Mouse (Mus musculus) kidney, postnatal 10 days (tissue): Measurements from ENCODE around the gene Kremen1.

Source experiments
- DNase-seq: peaks from one replicate; pipeline ENCODE4 v3.0.0; 2021; ENCODE audit warnings: mixed read lengths

Kremen1 gene

GRCm38 (mm10) chr11:5261508-5262392 lies at the start of gene Kremen1:
Gene Kremen1 (minus strand): TSS chr11:5261558.
- peak; percentile 98 for DNase-seq

GRCm38 (mm10) chr11:5307024-5307905 lies 45.9 kb upstream of the Kremen1 start:
- DNase-seq: no peak

- no peak for DNase-seq
These were observed 44.7 kb upstream of the Kremen1 start for GRCm38 (mm10) chr11:5306017-5306416.

- DNase-seq: no peak
These were observed 43.2 kb upstream of the Kremen1 start for GRCm38 (mm10) chr11:5304526-5304925.

- DNase-seq: no peak
These were observed 36.6 kb upstream of the Kremen1 start for GRCm38 (mm10) chr11:5298007-5298372.

- peak; percentile 84 for DNase-seq
These were observed 36.0 kb upstream of the Kremen1 start for GRCm38 (mm10) chr11:5297148-5298006.

GRCm38 (mm10) chr11:5296576-5297115 lies 35.3 kb upstream of the Kremen1 start:
- no peak for DNase-seq

GRCm38 (mm10) chr11:5294805-5295204 lies 33.4 kb upstream of the Kremen1 start:
- no peak for DNase-seq

GRCm38 (mm10) chr11:5290691-5291090 lies 29.3 kb upstream of the Kremen1 start:
- DNase-seq: peak; percentile 82

GRCm38 (mm10) chr11:5289826-5290580 lies 28.6 kb upstream of the Kremen1 start:
- no peak for DNase-seq

GRCm38 (mm10) chr11:5283987-5284386 lies 22.6 kb upstream of the Kremen1 start:
- no peak for DNase-seq

GRCm38 (mm10) chr11:5280932-5281331 lies 19.6 kb upstream of the Kremen1 start:
- DNase-seq: no peak

GRCm38 (mm10) chr11:5278463-5278862 lies 17.1 kb upstream of the Kremen1 start:
- no peak for DNase-seq

GRCm38 (mm10) chr11:5277307-5277971 lies 16.1 kb upstream of the Kremen1 start:
- DNase-seq: no peak

GRCm38 (mm10) chr11:5275216-5275615 lies 13.9 kb upstream of the Kremen1 start:
- no peak for DNase-seq

GRCm38 (mm10) chr11:5272536-5273234 lies 11.3 kb upstream of the Kremen1 start:
- DNase-seq: no peak

- no peak for DNase-seq
These were observed 10.7 kb upstream of the Kremen1 start for GRCm38 (mm10) chr11:5272066-5272360.

- no peak for DNase-seq
These were observed 10.1 kb upstream of the Kremen1 start for GRCm38 (mm10) chr11:5271274-5272065.

GRCm38 (mm10) chr11:5269846-5270461 lies 8.6 kb upstream of the Kremen1 start:
- no peak for DNase-seq
